Mouse (Mus musculus) forelimb bud, embryonic 11.5 days (tissue): ENCODE data around the gene Ak1.

Experiments
- DNase-seq: peaks from one replicate; pipeline ENCODE4 v3.0.0-alpha.2; 2012; ENCODE audit warnings: low read depth, low spot score

Ak1 gene

GRCm38 (mm10) chr2:32628044-32628550, 6.5 kb downstream of the Ak1 start:
- DNase-seq: no peak

GRCm38 (mm10) chr2:32628729-32629128, 7.2 kb downstream of the Ak1 start:
- no peak for DNase-seq

- peak; percentile 77 for DNase-seq
Observed at GRCm38 (mm10) chr2:32629276-32629976, 7.9 kb downstream of the Ak1 start.

GRCm38 (mm10) chr2:32630036-32630435, 8.5 kb downstream of the Ak1 start:
- DNase-seq: no peak

GRCm38 (mm10) chr2:32631046-32631445, 9.5 kb downstream of the Ak1 start:
- no peak for DNase-seq

GRCm38 (mm10) chr2:32631737-32632394, 10.3 kb downstream of the Ak1 start:
- peak; percentile 79 for DNase-seq

GRCm38 (mm10) chr2:32633660-32634059, 12.1 kb downstream of the Ak1 start:
- no peak for DNase-seq

- no peak for DNase-seq
Observed at GRCm38 (mm10) chr2:32634277-32635105, 12.9 kb downstream of the Ak1 start.

- DNase-seq: no peak
Observed at GRCm38 (mm10) chr2:32636617-32637016, 15.1 kb downstream of the Ak1 start.

- DNase-seq: no peak
Observed at GRCm38 (mm10) chr2:32637778-32638281, 16.3 kb downstream of the Ak1 start.

- no peak for DNase-seq
Observed at GRCm38 (mm10) chr2:32639632-32640031, 18.1 kb downstream of the Ak1 start.

- no peak for DNase-seq
Observed at GRCm38 (mm10) chr2:32640550-32641051, 19.0 kb downstream of the Ak1 start.

- DNase-seq: no peak
Observed at GRCm38 (mm10) chr2:32641810-32642209, 20.3 kb downstream of the Ak1 start.

GRCm38 (mm10) chr2:32642813-32643212, 21.3 kb downstream of the Ak1 start:
- DNase-seq: no peak

- no peak for DNase-seq
Observed at GRCm38 (mm10) chr2:32644083-32644482, 22.5 kb downstream of the Ak1 start.

GRCm38 (mm10) chr2:32644799-32645475, 23.4 kb downstream of the Ak1 start:
- no peak for DNase-seq

GRCm38 (mm10) chr2:32645647-32646046, 24.1 kb downstream of the Ak1 start:
- no peak for DNase-seq

GRCm38 (mm10) chr2:32646379-32647056, 25.0 kb downstream of the Ak1 start, which contains the start of gene Eng:
Gene Eng (plus strand): TSS chr2:32646595.
- DNase-seq: no peak

- no peak for DNase-seq
Observed at GRCm38 (mm10) chr2:32647366-32647765, 25.8 kb downstream of the Ak1 start.

GRCm38 (mm10) chr2:32653764-32654163, 32.2 kb downstream of the Ak1 start:
- peak; percentile 54 for DNase-seq
